Mouse (Mus musculus): ENCODE data around the gene Kif27.

DNA sequence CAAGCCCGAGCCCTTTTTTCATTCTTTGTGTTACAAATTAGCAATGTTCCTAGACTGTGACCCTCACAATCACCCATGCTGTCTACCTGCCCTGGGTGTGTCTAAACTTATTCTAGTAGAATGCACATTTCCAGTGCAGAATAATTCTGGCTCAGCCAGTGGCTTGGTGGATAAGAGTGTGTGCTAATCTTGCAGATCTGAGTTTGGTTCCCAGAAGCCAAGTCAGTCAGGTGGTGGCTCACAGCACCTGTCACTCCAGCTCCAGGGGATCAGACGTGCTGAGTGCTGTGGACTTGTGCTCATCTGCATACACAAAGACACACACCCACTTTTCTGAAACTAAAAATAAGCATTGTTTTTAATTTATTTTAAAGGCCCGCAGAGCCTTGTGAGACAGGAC lies 45.2 kb downstream of the Kif27 start:
- TF ChIP-seq CTCF (IDR thresholded peaks at IDR 0.05; ENCODE audit: low read depth) = no peak
- no peak; the same call in 1 of the 2 replicates for TF ChIP-seq EP300 (IDR thresholded peaks at IDR 0.05; ENCODE audit: low read depth)

Data from liver, embryonic 14.5 days (tissue).